In the genomic region with DNA sequence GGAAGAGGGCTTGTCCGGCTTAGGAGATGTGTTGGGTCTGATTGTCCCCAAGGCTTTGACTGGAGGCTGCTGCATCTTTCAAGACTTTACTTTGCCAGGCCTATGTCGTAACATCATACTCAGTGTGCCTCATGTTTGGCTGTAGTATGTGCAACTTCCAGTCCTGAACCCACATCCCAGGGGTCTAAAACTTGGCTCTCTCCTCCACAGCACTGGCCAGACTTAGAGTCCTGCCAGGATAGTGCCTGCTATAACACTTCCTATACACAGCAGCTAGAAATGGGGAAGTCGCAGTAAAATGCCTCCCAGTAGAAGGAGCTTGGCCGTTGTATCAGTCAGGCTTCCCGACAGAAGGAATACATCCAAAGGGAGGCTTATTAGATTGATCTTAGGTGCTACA, we compare ENCODE assay signal across 24 mouse cellular contexts. TPM values are rescaled to one million over a fixed set of nuclear protein-coding genes. Genes with fewer than 3 reads are reported as not detected.
DNase-seq lines count a peak whose midpoint lies in the region; ATAC-seq lines count a peak whose summit lies in the region.
"Had no signal": no experiment of that assay in that cellular context is flagged by ENCODE, and none has a peak within 500 bp of the region (broad histone marks: within the 10 kb centered on the region; RNA-seq: fewer than 3 reads in every experiment).

No protein-coding gene starts in this region.

- no peaks in the 10 kb centered on the region for H3K9me3 ChIP-seq in heart, embryonic 10.5 days
- H3K9me3 ChIP-seq: embryonic facial prominence, embryonic 12.5 days; forebrain, embryonic 15.5 days; G1E; hindbrain, embryonic 10.5 days; limb, embryonic 12.5 days; liver, embryonic 13.5 days; lung, embryonic 15.5 days had no signal

- H3K27me3 ChIP-seq in heart, embryonic 10.5 days (ENCODE audit: insufficient read depth, poor library complexity, severe bottlenecking), result no peaks in the 10 kb centered on the region
- H3K27me3 ChIP-seq: embryonic facial prominence, embryonic 12.5 days; forebrain, embryonic 15.5 days; limb, embryonic 12.5 days; liver, embryonic 13.5 days; lung, embryonic 15.5 days had no signal

- no peaks in the 10 kb centered on the region for H3K4me1 ChIP-seq in heart, embryonic 10.5 days
- H3K4me1 ChIP-seq: embryonic facial prominence, embryonic 12.5 days; forebrain, embryonic 15.5 days; hindbrain, embryonic 10.5 days; limb, embryonic 12.5 days; liver, embryonic 13.5 days; lung, embryonic 15.5 days had no signal

- ATAC-seq in common myeloid progenitor, adult 5-6 weeks (replicated peaks; ENCODE audit: low read depth, poor library complexity, severe bottlenecking), result peak; percentile 61
- ATAC-seq in megakaryocyte, adult 5-6 weeks (ENCODE audit: poor library complexity, severe bottlenecking), result peak; percentile 55
- ATAC-seq: CD4-positive, CD25-positive, alpha-beta regulatory T cell, adult 4 months; forebrain, embryonic 15.5 days had no signal

- no peak overlapping the region for H3K4me3 ChIP-seq in heart, embryonic 10.5 days
- H3K4me3 ChIP-seq: embryonic facial prominence, embryonic 12.5 days; forebrain, embryonic 15.5 days; hindbrain, embryonic 10.5 days; limb, embryonic 12.5 days; liver, embryonic 13.5 days; lung, embryonic 15.5 days had no signal

- WGBS in heart, embryonic 10.5 days, result 84% methylated on average over 5 of the region's 5 CpGs

- no peaks in the 10 kb centered on the region for H3K36me3 ChIP-seq in heart, embryonic 10.5 days
- H3K36me3 ChIP-seq: embryonic facial prominence, embryonic 12.5 days; forebrain, embryonic 15.5 days; G1E; hindbrain, embryonic 10.5 days; limb, embryonic 12.5 days; liver, embryonic 13.5 days; lung, embryonic 15.5 days had no signal

- H3K27ac ChIP-seq in heart, embryonic 10.5 days, result no peak overlapping the region
- H3K27ac ChIP-seq: embryonic facial prominence, embryonic 12.5 days; forebrain, embryonic 15.5 days; hindbrain, embryonic 10.5 days; limb, embryonic 12.5 days; liver, embryonic 13.5 days; lung, embryonic 15.5 days; macrophage had no signal

- peak; percentile 32 for DNase-seq in adrenal gland, adult 2 months
- DNase-seq in adrenal gland, adult 18-20 months (ENCODE audit: low spot score in 2 of 2), result no peak
- DNase-seq in heart, adult 11 months, result peak; percentile 97
- DNase-seq in heart, embryonic 10.5 days (ENCODE audit: low spot score), result no peak
- no peak for DNase-seq in embryo, embryonic 9.5 days (ENCODE audit: extremely low spot score)
- no peak for DNase-seq in cerebellum, adult 18-20 months
- DNase-seq: cerebellum, postnatal 36 days; kidney, adult 18-20 months; kidney, postnatal 14 days; layer of hippocampus, adult 9-11 months; liver, embryonic 13.5 days; midbrain, embryonic 14.5 days; spleen, adult 18-20 months; thymus, adult 2 months had no signal

RNA-seq across cellular contexts. Expression of gene Ano6, which starts 21.9 kb away (rescaled TPM):
- total RNA-seq in adrenal gland, adult 2 months (2021), result 10 to 100 TPM; 69.6 to 90.3 TPM
- 20.6 and 28.6 TPM in 2 replicates for polyA plus RNA-seq in adrenal gland, adult 2 months (2012; rRNA removed)
- 10 to 100 TPM; 56.5 to 64.2 TPM for total RNA-seq in adrenal gland, adult 18-20 months (2021)
- 40.8 and 44.4 TPM in 2 replicates for polyA plus RNA-seq in heart, embryonic 10.5 days (2016; fragmentation: Nextera tagmentation; extraction: Ambion mirVana)
- 23.7 and 32.2 TPM in 2 replicates for total RNA-seq in common myeloid progenitor, adult 5-6 weeks (2017)
- 32.6 and 39.0 TPM in 2 replicates for total RNA-seq in megakaryocyte, adult 5-6 weeks (2015)
- 46.7 and 47.2 TPM in 2 replicates for total RNA-seq in megakaryocyte, adult 5-6 weeks (2017)

Comparison
In these comparisons a context has a peak if more than half of its experiments do, and no peak if none do; other contexts are left out.
1. DNase-seq: peak in adrenal gland, adult 2 months (single experiment) and heart, adult 11 months (single experiment); none in adrenal gland, adult 18-20 months (0 of 2), heart, embryonic 10.5 days (single experiment), embryo, embryonic 9.5 days (single experiment) and cerebellum, adult 18-20 months (0 of 2).